Mouse (Mus musculus): ENCODE data around the gene Ackr3. TPM values are rescaled to one million over a fixed set of nuclear protein-coding genes. Genes with fewer than 3 reads are reported as not detected.

Ackr3 gene
- polyA plus RNA-seq, 1 experiment from 2014 or later = 23.7 TPM

Other genes with a start within 250 kb of the Ackr3 start
- gene Asb18, start 189.3 kb upstream of the Ackr3 start, polyA plus RNA-seq (2015; fragmentation: Nextera tagmentation; extraction: Ambion mirVana) = 0.19 and 0.31 TPM in 2 replicates
- 0.52 and 1.3 TPM in 2 replicates for gene Iqca, start 50.6 kb upstream of the Ackr3 start, polyA plus RNA-seq (2015; fragmentation: Nextera tagmentation; extraction: Ambion mirVana)

Measured in forebrain, embryonic 15.5 days (tissue).